Mouse (Mus musculus): ENCODE measurements around the gene Sv2a. TPM values are rescaled to one million over a fixed set of nuclear protein-coding genes. Genes with fewer than 3 reads are reported as not detected.

The Sv2a gene
- total RNA-seq, 2 experiments from 2014 or later = 2.2 to 2.3 TPM

GRCm38 (mm10) chr3:96240799-96241197 lies 59.8 kb downstream of the Sv2a start:
- DNase-seq (ENCODE audit: low spot score in 2 of 2) = no peak

GRCm38 (mm10) chr3:96243921-96244572 lies 63.1 kb downstream of the Sv2a start:
- DNase-seq (ENCODE audit: low spot score in 2 of 2) = no peak

Small RNA genes lying within 50 kb of the gene (microRNA-seq; reads per million reads assigned to microRNA genes)
- gene Gm44492 (not detected), gene Gm47311 (not detected)

Other genes with a start within 250 kb of the Sv2a start
- 10 to 100 TPM; 94.2 to 97.4 TPM for gene Plekho1, start 185.2 kb upstream of the Sv2a start, total RNA-seq (2021)
- 10 to 100 TPM; 24.5 to 32.6 TPM for gene Vps45, start 122.7 kb upstream of the Sv2a start, total RNA-seq (2021)
- 10 to 100 TPM; 61.0 to 65.7 TPM for gene Otud7b, start 76.6 kb upstream of the Sv2a start, total RNA-seq (2021)
- gene Mtmr11, start 19.1 kb upstream of the Sv2a start, total RNA-seq (2021) = 1 to 10 TPM; 9.3 to 9.7 TPM
- 10 to 100 TPM; 32.9 to 34.6 TPM for gene Sf3b4, start 8.8 kb upstream of the Sv2a start, total RNA-seq (2021)
- 10 to 100 TPM; 20.4 to 23.2 TPM for gene Bola1, start 38.6 kb downstream of the Sv2a start, total RNA-seq (2021)
- 10 to 100 TPM; 15.6 TPM for gene Hist2h2ab, start 38.7 kb downstream of the Sv2a start, total RNA-seq (2021)
- gene Hist2h2ac, start 39.7 kb downstream of the Sv2a start, total RNA-seq (2021) = 100 to 1,000 TPM; 126 to 168 TPM
- 1 to 10 TPM; 3.2 to 3.8 TPM for gene Hist2h2be, start 40.0 kb downstream of the Sv2a start, total RNA-seq (2021)
- 100 to 1,000 TPM; 150 TPM for gene Hist2h3c2, start 58.0 kb downstream of the Sv2a start, total RNA-seq (2021)
- gene Hist2h2aa2, start 59.1 kb downstream of the Sv2a start, total RNA-seq (2021) = 1,000 to 10,000 TPM; 1,169 to 1,327 TPM
- 10 to 100 TPM; 12.3 to 14.6 TPM for gene Hist2h2aa1, start 64.3 kb downstream of the Sv2a start, total RNA-seq (2021)
- gene Hist2h3c1, start 65.5 kb downstream of the Sv2a start, total RNA-seq (2021) = under 1 TPM in 1 of 2 experiments, not detected in 1; 0.44 TPM
- 10 to 100 TPM; 74.6 to 96.7 TPM for gene Hist2h4, start 82.2 kb downstream of the Sv2a start, total RNA-seq (2021)
- 100 to 1,000 TPM; 677 to 879 TPM for gene Hist2h3b, start 87.5 kb downstream of the Sv2a start, total RNA-seq (2021)
- 100 to 1,000 TPM; 676 to 744 TPM for gene Hist2h2bb, start 88.6 kb downstream of the Sv2a start, total RNA-seq (2021)
- gene Fcgr1, start 112.8 kb downstream of the Sv2a start, total RNA-seq (2021) = 1 to 10 TPM; 1.6 to 1.7 TPM